Mouse (Mus musculus) E14TG2a.4 (cell line): ENCODE measurements around the gene Lce1e.

Source experiments
- H3K27me3 ChIP-seq: 2 replicates; pipeline ENCODE4 v1.6.1; 2014; ENCODE audit warnings: low read length, control low read depth; ENCODE audit not compliant: insufficient read depth
- H3K36me3 ChIP-seq: 2 replicates; pipeline ENCODE4 v1.6.1; 2014; ENCODE audit warnings: low read length, control low read depth; ENCODE audit not compliant: insufficient read depth
- H3K4me1 ChIP-seq: replicated peaks from 2 replicates; pipeline ENCODE4 v1.6.1; 2014; ENCODE audit warnings: low read depth, low read length, control low read depth
- H3K4me3 ChIP-seq: replicated peaks from 2 replicates; pipeline ENCODE4 v1.5.1; 2014; ENCODE audit warnings: mild to moderate bottlenecking, low read length
- H3K9me3 ChIP-seq: 2 replicates; pipeline ENCODE4 v1.6.1; 2014; ENCODE audit warnings: low read length, control low read depth
- CTCF ChIP-seq: conservative IDR thresholded peaks from 2 replicates; pipeline ENCODE4 v1.5.1; 2014; ENCODE audit warnings: low read length
- NANOG ChIP-seq: IDR thresholded peaks from 2 replicates; pipeline ENCODE4 v1.6.1; 2014; ENCODE audit warnings: borderline replicate concordance, low read length, mixed read lengths
- POU5F1 ChIP-seq: IDR thresholded peaks from 2 replicates; pipeline ENCODE4 v1.6.1; 2014; ENCODE audit warnings: low read length, borderline replicate concordance

The Lce1e gene

DNA sequence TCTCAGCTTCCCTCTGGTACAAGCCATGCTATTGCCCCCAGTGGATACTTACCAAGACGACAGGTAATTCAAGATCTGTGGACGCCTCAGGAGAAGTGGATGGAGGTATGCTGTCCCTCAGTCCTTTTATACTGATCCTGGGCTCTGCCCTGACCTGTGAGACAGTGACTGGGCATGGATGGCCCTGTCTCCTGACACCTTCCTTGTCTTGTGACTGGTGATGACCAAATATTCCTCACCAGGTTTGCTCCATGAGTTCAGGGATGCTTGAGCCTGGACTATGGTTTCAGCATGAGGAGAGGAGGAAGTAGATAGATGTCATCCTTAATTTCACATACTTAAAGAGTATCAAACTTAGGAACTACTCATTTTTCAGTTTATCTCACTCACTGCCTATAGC is 21.8 kb downstream of the Lce1e start, which contains the start of gene Lce1d:
Lce1d (minus strand) TSS at position 101 of the 400 bp plus-strand sequence.
- H3K36me3 ChIP-seq: no peaks in the 10 kb centered on the region
- H3K4me1 ChIP-seq: peaks cover 4% of the 10 kb centered on the region; the same call in 1 of the 2 replicates
- no peaks in the 10 kb centered on the region for H3K9me3 ChIP-seq
- TF ChIP-seq CTCF (no peak), NANOG (no peak), POU5F1 (no peak)
- no peak within 1 kb of the TSS for H3K4me3 ChIP-seq
- peaks cover 15% of the 10 kb centered on the region for H3K27me3 ChIP-seq

DNA sequence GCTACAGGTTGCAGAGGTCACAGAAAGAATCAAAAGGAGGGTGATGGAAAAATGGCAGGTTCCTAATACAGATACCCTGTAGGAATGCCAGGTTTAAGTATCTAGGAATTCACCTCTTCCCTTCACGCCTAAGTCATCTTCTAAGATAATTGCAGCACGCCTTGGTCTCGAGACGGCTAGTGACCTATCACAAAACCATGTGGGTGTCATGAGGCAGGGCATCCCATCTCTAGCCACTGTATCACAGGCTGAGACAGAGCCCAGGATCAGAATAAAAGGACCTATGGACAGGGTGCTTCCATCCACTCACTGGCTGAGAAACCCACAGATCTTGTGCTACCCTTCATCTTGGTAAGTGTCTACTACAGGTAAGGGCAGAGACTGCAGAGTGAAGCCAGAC is 29.9 kb downstream of the Lce1e start, which contains the start of gene Lce1c:
Lce1c (plus strand) TSS at position 301 of the 400 bp plus-strand sequence.
- no peak for TF ChIP-seq CTCF
- no peak for TF ChIP-seq NANOG
- no peak for TF ChIP-seq POU5F1
- Histone ChIP-seq H3K27me3 (no peaks in the 10 kb centered on the region), H3K9me3 (no peaks in the 10 kb centered on the region), H3K36me3 (no peaks in the 10 kb centered on the region), H3K4me1 (peaks cover 4% of the 10 kb centered on the region; the same call in 1 of the 2 replicates), H3K4me3 (no peak within 1 kb of the TSS)

DNA sequence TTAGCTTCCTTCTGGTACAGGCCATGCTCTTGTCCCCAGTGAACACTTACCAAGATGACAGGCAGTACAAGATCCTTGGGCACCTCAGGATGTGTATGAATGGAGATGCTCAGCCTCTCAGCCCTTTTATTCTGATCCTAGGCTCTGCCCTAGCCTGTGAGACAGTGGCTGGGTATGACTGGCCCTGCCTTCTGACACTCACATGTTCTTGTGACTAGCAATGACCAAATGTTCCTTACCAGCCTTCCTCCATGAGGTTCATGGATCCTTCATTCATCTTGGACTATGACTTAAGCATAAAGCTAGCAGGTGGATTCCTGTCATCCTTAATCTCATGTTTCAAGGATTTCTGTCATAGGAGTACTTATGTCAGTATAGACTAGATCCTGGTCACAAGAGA is 38.7 kb downstream of the Lce1e start, which contains the start of gene Lce1a2:
Lce1a2 (minus strand) TSS at position 101 of the 400 bp plus-strand sequence.
- Histone ChIP-seq H3K36me3 (no peaks in the 10 kb centered on the region), H3K9me3 (no peaks in the 10 kb centered on the region)
- TF ChIP-seq NANOG: no peak

More for the DNA sequence above, 38.7 kb downstream of the Lce1e start, which contains the start of gene Lce1a2:
- no peak within 1 kb of the TSS for H3K4me3 ChIP-seq
- H3K4me1 ChIP-seq: no peaks in the 10 kb centered on the region
- no peaks in the 10 kb centered on the region for H3K27me3 ChIP-seq
